Mouse (Mus musculus) left cerebral cortex, adult 11 months (tissue): ENCODE measurements around the gene Amn.

Experiments
- DNase-seq: peaks from one replicate; pipeline ENCODE4 v3.0.0; 2022; ENCODE audit warnings: low spot score

Amn gene

DNA sequence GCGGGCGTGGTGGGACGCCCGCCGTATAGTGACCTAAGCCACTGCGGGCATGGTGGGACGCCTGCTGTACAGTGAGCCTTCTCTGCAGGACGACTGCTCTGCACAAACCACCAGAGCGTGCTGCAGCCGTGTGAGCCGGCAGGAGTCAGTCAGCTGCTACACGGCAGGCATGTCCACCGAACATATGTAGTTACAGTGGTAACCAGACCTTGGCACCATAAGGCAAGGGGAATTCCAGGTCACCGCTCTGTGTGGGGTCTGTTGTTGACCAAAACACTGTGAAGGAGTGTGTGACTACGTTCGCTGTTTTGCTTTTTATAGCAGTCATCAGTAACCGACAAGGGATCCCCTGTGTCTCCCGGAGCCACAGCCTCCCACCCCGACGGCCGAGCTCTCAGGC is 53.6 kb downstream of the Amn start:
- no peak for DNase-seq

GRCm38 (mm10) chr12:111324949-111325348 is 54.1 kb downstream of the Amn start:
- no peak for DNase-seq

DNA sequence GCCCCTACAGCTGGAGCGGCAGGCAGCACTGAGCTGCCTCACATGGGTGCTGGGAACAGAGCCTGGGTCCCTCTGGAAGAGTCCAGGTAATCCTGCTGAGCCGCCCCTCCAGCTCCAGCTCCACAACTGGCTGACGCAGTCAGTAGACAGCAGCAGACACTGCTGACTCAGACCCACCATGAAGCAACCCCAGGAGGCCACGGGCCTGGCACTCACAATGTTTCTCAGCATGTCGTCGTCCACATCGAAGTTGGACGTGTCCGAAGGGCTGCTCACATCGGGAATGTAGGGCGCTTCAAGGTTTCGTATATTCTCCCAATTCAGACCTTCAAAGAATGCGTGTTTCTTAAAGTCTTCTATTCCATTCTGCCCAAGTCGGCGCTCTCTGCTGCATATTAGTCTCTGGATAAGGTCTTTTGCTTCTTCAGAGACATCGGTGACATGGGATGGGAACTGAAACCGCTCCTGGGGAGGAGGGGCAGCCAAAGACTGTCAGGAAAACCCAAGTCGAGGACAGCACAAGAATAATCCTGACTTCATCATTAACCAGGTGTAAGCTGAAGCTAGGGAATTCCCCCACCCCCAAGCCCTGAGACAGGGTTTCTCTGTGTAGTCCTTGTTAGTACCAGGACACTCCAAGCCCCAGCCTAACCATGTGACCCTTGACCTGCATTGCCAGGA is 55.0 kb downstream of the Amn start:
- no peak for DNase-seq
